Mouse (Mus musculus): ENCODE results near the gene Wbp2nl. TPM values are rescaled to one million over a fixed set of nuclear protein-coding genes. Genes with fewer than 3 reads are reported as not detected.
A peak's percentile ranks its signal among the peaks of the same experiment; 100 is the strongest.

Wbp2nl gene
- total and polyA plus RNA-seq, 2 experiments from 2014 or later, result 0.36 to 1.4 TPM

DNA sequence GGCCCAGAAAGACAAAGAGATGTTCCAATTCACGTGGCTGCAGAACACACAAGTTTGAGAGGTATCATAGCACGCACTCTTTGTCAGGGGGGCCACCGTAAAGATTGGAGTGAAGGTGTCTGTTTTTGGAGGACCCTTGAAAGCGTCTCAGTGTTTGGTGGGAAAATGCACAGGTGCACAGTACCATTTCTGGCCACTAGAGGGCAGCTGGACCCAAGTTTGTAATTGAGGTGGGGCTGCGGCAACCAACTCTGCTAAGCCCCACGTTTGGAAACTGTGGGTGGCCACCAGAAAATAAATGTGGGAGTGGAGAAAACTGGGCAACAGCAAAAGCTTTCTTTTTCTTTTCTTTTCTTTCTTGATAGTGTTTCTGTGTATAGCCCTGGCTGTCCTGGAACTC is 32.4 kb upstream of the Wbp2nl start:
- no peaks in the 10 kb centered on the region for H3K9me3 ChIP-seq (ENCODE audit: low read length)
- H3K27ac ChIP-seq, result no peak overlapping the region
- no peak overlapping the region for H3K4me2 ChIP-seq (ENCODE audit: low read depth, low read length)
- no peak overlapping the region for H3K9ac ChIP-seq (replicated peaks; ENCODE audit: low read length)
- no peaks in the 10 kb centered on the region for H3K36me3 ChIP-seq (ENCODE audit: insufficient read depth, low read length)
- no peaks in the 10 kb centered on the region for H3K27me3 ChIP-seq (ENCODE audit: insufficient read depth, low read length)
- TF ChIP-seq CTCF (IDR thresholded peaks at IDR 0.05; ENCODE audit: low read depth), result peak; percentile 95
- no peak overlapping the region for H3K4me3 ChIP-seq (ENCODE audit: low read length)
- H3K4me1 ChIP-seq (ENCODE audit: insufficient read depth, low read length), result peaks cover 11% of the 10 kb centered on the region
- WGBS, result 16% methylated on average over 6 of the region's 6 CpGs
- DNase-seq (ENCODE audit: low spot score) (peak; percentile 84), ATAC-seq (no peak)

DNA sequence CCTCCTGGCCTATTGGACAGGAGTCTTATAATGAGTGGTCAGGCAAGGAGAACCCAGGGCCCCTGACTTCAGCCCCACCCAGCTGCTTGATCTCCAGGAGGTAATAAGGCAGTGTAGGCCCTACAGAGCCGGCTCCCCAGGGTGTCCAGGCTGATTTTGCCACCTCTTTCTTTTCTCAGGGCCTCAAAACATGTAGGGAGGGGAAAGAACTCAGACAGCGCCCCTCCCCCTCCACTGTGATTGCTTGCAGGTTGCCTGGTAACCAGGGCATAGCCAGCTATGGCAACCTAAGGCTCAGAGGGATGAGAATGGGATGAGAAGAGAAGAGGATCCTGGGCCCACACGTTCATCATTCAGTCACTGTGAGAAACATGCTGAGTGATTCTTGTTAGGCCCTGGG is 30.6 kb upstream of the Wbp2nl start:
- Histone ChIP-seq H3K27ac (peak overlapping the region; percentile 8; the same call in 1 of the 2 replicates), H3K27me3 (ENCODE audit: insufficient read depth, low read length) (no peaks in the 10 kb centered on the region), H3K4me1 (ENCODE audit: insufficient read depth, low read length) (peaks cover 11% of the 10 kb centered on the region), H3K36me3 (ENCODE audit: insufficient read depth, low read length) (no peaks in the 10 kb centered on the region), H3K4me2 (ENCODE audit: low read depth, low read length) (no peak overlapping the region), H3K4me3 (ENCODE audit: low read length) (no peak overlapping the region), H3K9ac (replicated peaks; ENCODE audit: low read length) (no peak overlapping the region), H3K9me3 (ENCODE audit: low read length) (no peaks in the 10 kb centered on the region)
- no peak for TF ChIP-seq CTCF (IDR thresholded peaks at IDR 0.05; ENCODE audit: low read depth)
- ATAC-seq (peak; percentile 42; the same call in 1 of the 2 replicates), DNase-seq (ENCODE audit: low spot score) (peak; percentile 65)
- WGBS, result 11% methylated on average over 3 of the region's 3 CpGs

DNA sequence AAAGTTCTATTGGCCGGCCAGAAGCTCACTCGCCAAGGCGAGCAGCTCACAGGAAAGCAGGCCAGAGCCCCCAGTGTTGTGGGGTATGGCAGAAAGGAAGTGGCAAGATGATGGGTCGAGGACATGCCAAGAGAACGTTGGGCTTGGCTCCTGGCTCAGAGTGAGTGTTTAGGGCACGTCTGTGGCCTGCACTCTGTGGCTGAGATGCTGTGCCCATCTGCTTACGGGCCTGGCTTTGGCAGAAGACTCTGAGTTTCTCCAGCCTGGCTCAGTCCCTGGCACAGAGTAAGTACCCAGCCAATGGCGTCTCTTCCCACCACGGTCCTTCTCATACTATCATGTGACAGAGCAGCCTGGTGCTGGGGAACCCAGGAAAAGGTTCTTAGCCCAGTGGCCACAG is 30.0 kb upstream of the Wbp2nl start:
- no peak overlapping the region for H3K9ac ChIP-seq (replicated peaks; ENCODE audit: low read length)
- 62% methylated on average over 9 of the region's 9 CpGs for WGBS
- TF ChIP-seq CTCF (IDR thresholded peaks at IDR 0.05; ENCODE audit: low read depth), result no peak

DNA sequence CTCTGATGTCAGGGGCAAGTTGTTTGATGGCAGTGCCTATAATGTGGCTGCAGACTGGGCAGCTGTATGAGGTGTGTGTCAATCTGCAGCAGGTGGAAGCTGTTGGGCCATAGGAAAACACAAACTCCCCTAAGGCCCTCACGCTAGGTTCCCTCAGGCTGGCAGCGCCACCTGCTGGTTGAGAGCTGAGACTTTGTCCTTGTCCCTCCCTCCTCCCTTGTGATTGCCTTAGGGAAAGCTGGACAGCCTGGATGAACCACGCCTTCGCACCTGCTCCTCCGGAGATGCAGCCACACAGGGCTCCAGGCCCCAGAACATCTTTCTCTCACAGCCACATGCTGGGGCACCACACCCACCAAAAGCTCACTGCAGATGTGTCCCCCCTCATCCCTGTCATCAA is 27.6 kb upstream of the Wbp2nl start:
- Histone ChIP-seq H3K9ac (replicated peaks; ENCODE audit: low read length) (no peak overlapping the region), H3K4me2 (ENCODE audit: low read depth, low read length) (no peak overlapping the region), H3K9me3 (ENCODE audit: low read length) (no peaks in the 10 kb centered on the region), H3K27ac (no peak overlapping the region), H3K4me3 (ENCODE audit: low read length) (no peak overlapping the region), H3K4me1 (ENCODE audit: insufficient read depth, low read length) (peaks cover 19% of the 10 kb centered on the region), H3K36me3 (ENCODE audit: insufficient read depth, low read length) (no peaks in the 10 kb centered on the region), H3K27me3 (ENCODE audit: insufficient read depth, low read length) (no peaks in the 10 kb centered on the region)
- ATAC-seq (peak; percentile 28; the same call in 1 of the 2 replicates), DNase-seq (ENCODE audit: low spot score) (peak; percentile 92)
- TF ChIP-seq CTCF (IDR thresholded peaks at IDR 0.05; ENCODE audit: low read depth), result peak; percentile 98
- WGBS, result 3% methylated on average over 5 of the region's 5 CpGs

More for the DNA sequence above, 30.0 kb upstream of the Wbp2nl start:
- peak overlapping the region; percentile 16; the same call in 1 of the 2 replicates for H3K27ac ChIP-seq
- peak; percentile 65 for DNase-seq (ENCODE audit: low spot score)
- peak; percentile 55 for ATAC-seq
- no peaks in the 10 kb centered on the region for H3K9me3 ChIP-seq (ENCODE audit: low read length)
- H3K4me3 ChIP-seq (ENCODE audit: low read length), result no peak overlapping the region
- H3K4me1 ChIP-seq (ENCODE audit: insufficient read depth, low read length), result peaks cover 11% of the 10 kb centered on the region
- H3K36me3 ChIP-seq (ENCODE audit: insufficient read depth, low read length), result no peaks in the 10 kb centered on the region
- H3K27me3 ChIP-seq (ENCODE audit: insufficient read depth, low read length), result no peaks in the 10 kb centered on the region
- no peak overlapping the region for H3K4me2 ChIP-seq (ENCODE audit: low read depth, low read length)

DNA sequence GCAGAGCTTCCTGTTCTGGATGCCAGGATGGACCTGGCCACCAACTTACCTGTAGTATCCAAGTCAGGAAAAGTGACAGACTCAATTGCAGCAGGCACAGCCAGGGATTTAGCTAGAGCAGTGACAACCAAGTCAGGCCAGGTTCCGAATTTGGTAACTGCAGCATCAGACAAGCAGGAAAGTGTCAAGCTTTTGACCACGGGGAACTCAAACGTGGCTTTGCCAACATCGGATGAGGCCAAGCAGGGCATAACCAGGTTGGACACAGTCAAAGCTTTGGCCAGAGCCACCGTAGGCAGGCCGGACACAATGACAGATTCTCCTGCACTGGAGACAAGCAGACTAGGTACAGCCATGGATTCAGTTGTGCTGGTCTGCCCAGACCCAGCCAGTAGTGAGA is 26.5 kb upstream of the Wbp2nl start:
- WGBS, result 93% methylated on average over 6 of the region's 6 CpGs

DNA sequence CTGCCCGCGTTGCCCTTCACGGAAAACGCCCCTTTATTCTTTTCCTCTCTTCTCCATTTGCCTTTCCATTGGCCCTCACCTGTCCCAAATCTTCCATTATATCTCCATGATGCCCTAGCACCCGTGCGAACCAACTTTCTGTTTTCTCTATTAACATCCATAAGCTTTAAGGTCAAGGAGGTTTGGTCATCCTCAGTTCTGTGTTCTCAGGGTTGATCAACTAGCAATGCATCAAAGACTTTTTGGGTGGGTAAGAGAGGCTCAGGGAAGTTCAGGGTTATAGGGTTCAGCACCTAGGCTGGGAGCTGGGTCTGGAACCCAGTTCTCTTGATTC is 24.2 kb upstream of the Wbp2nl start, which contains the start of gene Sept3:
TSS of gene Sept3 (plus strand) at position 301 of the 334 bp plus-strand sequence.
- peaks cover 31% of the 10 kb centered on the region for H3K4me1 ChIP-seq (ENCODE audit: insufficient read depth, low read length)
- peak within 1 kb of the TSS; percentile 97 for H3K9ac ChIP-seq (replicated peaks; ENCODE audit: low read length)
- no peak for TF ChIP-seq CTCF (IDR thresholded peaks at IDR 0.05; ENCODE audit: low read depth)
- H3K36me3 ChIP-seq (ENCODE audit: insufficient read depth, low read length), result peaks cover 6% of the 10 kb centered on the region; the same call in 1 of the 2 replicates
- no peaks in the 10 kb centered on the region for H3K27me3 ChIP-seq (ENCODE audit: insufficient read depth, low read length)
- no peak for ATAC-seq
- no peak for DNase-seq (ENCODE audit: low spot score)
- peak within 1 kb of the TSS; percentile 71 for H3K4me3 ChIP-seq (ENCODE audit: low read length)
- peak within 1 kb of the TSS; percentile 95 for H3K27ac ChIP-seq
- H3K9me3 ChIP-seq (ENCODE audit: low read length), result no peaks in the 10 kb centered on the region
- peak within 1 kb of the TSS; percentile 89 for H3K4me2 ChIP-seq (ENCODE audit: low read depth, low read length)
- 26% methylated on average over 6 of the region's 6 CpGs for WGBS

More for the DNA sequence above, 26.5 kb upstream of the Wbp2nl start:
- Histone ChIP-seq H3K27me3 (ENCODE audit: insufficient read depth, low read length) (no peaks in the 10 kb centered on the region), H3K27ac (no peak overlapping the region), H3K9me3 (ENCODE audit: low read length) (no peaks in the 10 kb centered on the region), H3K4me1 (ENCODE audit: insufficient read depth, low read length) (peaks cover 30% of the 10 kb centered on the region), H3K4me2 (ENCODE audit: low read depth, low read length) (no peak overlapping the region), H3K36me3 (ENCODE audit: insufficient read depth, low read length) (no peaks in the 10 kb centered on the region), H3K4me3 (ENCODE audit: low read length) (no peak overlapping the region), H3K9ac (replicated peaks; ENCODE audit: low read length) (no peak overlapping the region)
- no peak for ATAC-seq
- TF ChIP-seq CTCF (IDR thresholded peaks at IDR 0.05; ENCODE audit: low read depth), result no peak
- DNase-seq (ENCODE audit: low spot score), result no peak
